Mouse (Mus musculus) erythroblast, embryonic 14.5 days (primary cell): ENCODE data around the gene Vkorc1l1.

Experiments
- GATA1 ChIP-seq: IDR thresholded peaks from 2 replicates; pipeline ENCODE4 v1.6.1; 2012; ENCODE audit warnings: low read length, inconsistent platforms, mixed read lengths
- TAL1 ChIP-seq: IDR thresholded peaks from 3 replicates; pipeline ENCODE4 v1.6.1; 2012; ENCODE audit warnings: low read length, inconsistent platforms, mixed read lengths

GRCm38 (mm10) chr5:130023767-130024539 lies 82.2 kb downstream of the Vkorc1l1 start:
- TF ChIP-seq GATA1, result peak; percentile 72
- TF ChIP-seq TAL1, result no peak
